Mouse (Mus musculus) ES-Bruce4 (cell line): ENCODE results near the gene Mrpl28.

ENCODE experiments used
- CTCF ChIP-seq: IDR thresholded peaks from one replicate; pipeline ENCODE4 v1.8.1; 2011; ENCODE audit warnings: low read depth, low read length
- EP300 ChIP-seq: IDR thresholded peaks from 2 replicates; pipeline ENCODE4 v1.6.1; 2011; ENCODE audit warnings: low read depth, low read length; ENCODE audit not compliant: insufficient read depth
- POLR2A ChIP-seq: IDR thresholded peaks from one replicate; pipeline ENCODE4 v1.8.1; 2011; ENCODE audit warnings: low read length; ENCODE audit not compliant: insufficient read depth

DNA sequence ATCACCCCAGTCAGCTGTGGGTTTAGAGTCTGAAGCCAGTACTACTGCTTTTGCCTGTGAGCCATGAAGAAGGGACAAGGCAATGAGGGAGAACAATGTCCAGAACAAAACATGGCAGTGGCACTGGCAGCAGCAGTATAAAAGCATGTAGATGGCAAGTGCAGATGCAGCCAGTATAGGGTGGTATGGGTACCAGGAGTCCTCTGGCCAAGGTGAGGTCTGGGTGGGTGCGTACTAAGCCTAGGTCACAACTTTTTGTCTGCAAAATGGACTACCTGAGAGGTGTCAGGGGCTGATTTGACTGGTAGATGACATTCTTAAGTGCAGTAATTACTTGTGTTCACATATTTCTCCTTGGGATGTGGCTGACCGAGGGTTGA is 14.4 kb downstream of the Mrpl28 start:
- TF ChIP-seq CTCF (no peak), EP300 (no peak), POLR2A (no peak)
